Mouse (Mus musculus) heart, postnatal 0 days (tissue): ENCODE data around the gene Haus5. TPM values are rescaled to one million over a fixed set of nuclear protein-coding genes. Genes with fewer than 3 reads are reported as not detected.
A peak's percentile ranks its signal among the peaks of the same experiment; 100 is the strongest.

Source experiments
- ATAC-seq: fragments of 200-750 bp; cut with Nextera tagmentation; 2 replicates; pipeline ENCODE4 v1.8.0; 2017; ENCODE audit warnings: low read depth, moderate number of reproducible peaks, moderate library complexity; ENCODE audit not compliant: insufficient read depth
- DNase-seq: peaks from one replicate; pipeline ENCODE4 v3.0.0-alpha.2; 2016; ENCODE audit warnings: low spot score
- H3K27ac ChIP-seq: fragments of 300-500 bp; sonication (generic); 2 replicates; pipeline ENCODE4 v1.5.1; 2014; ENCODE audit warnings: low read depth, mild to moderate bottlenecking
- H3K27me3 ChIP-seq: fragments of 300-500 bp; sonication (generic); 2 replicates; pipeline ENCODE4 v1.6.1; 2014; ENCODE audit warnings: low read length, mixed read lengths; ENCODE audit not compliant: control insufficient read depth, insufficient read depth
- H3K36me3 ChIP-seq: fragments of 300-500 bp; sonication (generic); replicated peaks from 2 replicates; pipeline ENCODE4 v1.6.1; 2014; ENCODE audit warnings: low read length, mixed read lengths; ENCODE audit not compliant: control insufficient read depth, insufficient read depth
- H3K4me1 ChIP-seq: fragments of 300-500 bp; sonication (generic); 2 replicates; pipeline ENCODE4 v1.6.1; 2014; ENCODE audit warnings: antibody characterized with exemption; ENCODE audit not compliant: control insufficient read depth, insufficient read depth
- H3K4me2 ChIP-seq: fragments of 300-500 bp; sonication (generic); 2 replicates; pipeline ENCODE4 v1.6.1; 2014; ENCODE audit warnings: low read depth, mild to moderate bottlenecking, low read length, moderate library complexity
- H3K4me3 ChIP-seq: fragments of 300-500 bp; sonication (generic); 2 replicates; pipeline ENCODE4 v1.5.1; 2014; ENCODE audit warnings: low read depth, low read length
- H3K9ac ChIP-seq: fragments of 300-500 bp; sonication (generic); replicated peaks from 2 replicates; pipeline ENCODE4 v1.6.1; 2014; ENCODE audit warnings: low read depth, low read length, mixed read lengths
- H3K9me3 ChIP-seq: fragments of 300-500 bp; sonication (generic); replicated peaks from 2 replicates; pipeline ENCODE4 v1.6.1; 2016; ENCODE audit warnings: low read length; ENCODE audit not compliant: control insufficient read depth
- CTCF ChIP-seq: IDR thresholded peaks from 2 replicates; pipeline ENCODE4 v1.5.1; 2016; ENCODE audit warnings: antibody characterized with exemption, control low read depth, low read depth
- EP300 ChIP-seq: IDR thresholded peaks from 2 replicates; pipeline ENCODE4 v1.6.1; 2016; ENCODE audit warnings: antibody characterized with exemption, low read depth
- WGBS: fragments of 180-500 bp; shearing (Covaris S2); extraction: QIAGEN DNeasy Blood & Tissue Kit; methylation state at CpG from one replicate; pipeline ENCODE4 v1.1.7; 2014; 5-methylcytosine and 5-hydroxymethylcytosine counted together
- polyA plus RNA-seq: library from polyadenylated mRNA; unstranded; fragments of >200 nt; fragmentation: Nextera tagmentation; extraction: Ambion mirVana; gene quantifications from 2 replicates; pipeline ENCODE4 v1.2.1, GENCODE M21; 2015
- total RNA-seq: library from RNA; depleted of rRNA; stranded (reverse); fragments of >200 nt; gene quantifications from 2 replicates; pipeline ENCODE4 v1.2.3, GENCODE M21; 2014; ENCODE audit warnings: low replicate concordance

Gene Haus5
- total and polyA plus RNA-seq, 2 experiments from 2014 or later, result 9.5 to 19.8 TPM

DNA sequence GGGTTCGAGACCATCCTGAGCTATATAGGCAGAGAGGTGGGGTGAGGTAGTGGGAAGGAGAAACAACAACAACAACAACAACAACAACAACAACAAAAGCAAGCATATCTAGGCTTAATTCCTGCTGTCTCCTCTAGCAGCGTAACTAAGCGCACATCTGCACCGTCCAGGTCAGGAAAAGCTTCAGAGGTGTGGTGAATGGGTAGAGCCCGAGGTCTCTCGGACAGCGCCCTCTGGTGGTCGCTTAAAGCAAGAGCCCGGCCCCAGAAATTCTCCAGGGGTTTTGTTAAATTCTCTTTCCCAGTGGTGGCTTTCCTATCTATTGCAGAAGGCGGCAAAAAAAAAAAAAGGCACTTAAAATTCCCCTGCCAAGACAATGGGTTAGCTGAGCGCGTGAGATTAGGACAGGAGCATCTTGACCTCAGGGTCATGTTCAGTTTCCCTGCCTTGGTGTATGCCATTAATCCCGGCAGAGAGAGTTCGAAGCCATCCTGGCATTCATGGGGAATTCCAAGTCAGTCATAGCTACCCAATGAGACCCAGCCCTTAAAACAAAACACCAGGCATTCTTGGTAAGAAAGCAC, 51.2 kb downstream of the Haus5 start:
- ATAC-seq, result peak; percentile 33; the same call in 1 of the 2 replicates
- peaks cover 29% of the 10 kb centered on the region for H3K36me3 ChIP-seq
- peaks cover 8% of the 10 kb centered on the region; the same call in 1 of the 2 replicates for H3K4me1 ChIP-seq
- no peak overlapping the region for H3K4me2 ChIP-seq
- TF ChIP-seq CTCF (peak; percentile 59), EP300 (no peak)
- DNase-seq, result peak; percentile 40
- no peak overlapping the region for H3K4me3 ChIP-seq
- H3K27ac ChIP-seq, result no peak overlapping the region
- no peaks in the 10 kb centered on the region for H3K9me3 ChIP-seq
- no peaks in the 10 kb centered on the region for H3K27me3 ChIP-seq
- no peak overlapping the region for H3K9ac ChIP-seq
- WGBS, result 21% methylated on average over 14 of the region's 14 CpGs

DNA sequence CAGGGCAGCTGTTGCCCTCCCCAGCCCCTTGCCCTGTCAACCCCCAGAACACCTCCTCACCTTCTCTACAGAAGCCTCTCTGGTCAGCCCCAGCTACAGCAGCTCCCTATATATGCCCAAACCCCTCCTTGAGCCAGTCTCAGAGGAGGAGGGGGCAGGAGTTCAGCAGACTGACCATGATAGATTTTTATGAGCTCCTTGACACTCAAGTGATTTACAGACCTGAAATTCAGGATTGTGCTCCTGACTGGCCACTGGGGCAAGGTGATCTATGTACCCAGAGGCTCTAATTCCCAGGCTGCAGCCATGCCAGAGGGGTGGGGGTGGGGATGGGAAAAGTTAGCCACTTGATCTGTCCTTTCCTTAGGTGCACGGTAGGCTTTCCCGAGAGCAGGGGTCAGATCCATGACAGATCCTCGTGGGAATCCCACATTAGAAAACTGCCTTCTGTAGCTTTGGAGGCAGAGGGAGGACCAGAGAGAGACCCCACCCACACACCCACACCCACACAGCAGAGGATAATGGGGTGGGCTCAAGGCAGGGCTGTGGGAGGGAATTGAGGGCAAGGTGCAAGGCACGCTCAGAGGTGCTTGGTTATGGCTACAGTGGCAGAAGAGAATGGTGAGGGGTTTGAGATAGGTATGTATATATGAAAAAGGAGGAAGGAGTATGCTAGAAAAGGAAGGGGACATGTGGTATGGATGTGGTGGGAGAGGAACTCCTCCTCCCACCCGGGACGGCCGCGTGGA, 52.0 kb downstream of the Haus5 start, which contains the start of gene Upk1a:
Upk1a (minus strand) TSS at position 194 of the 749 bp plus-strand sequence.
- no peak within 1 kb of the TSS for H3K27ac ChIP-seq
- no peak within 1 kb of the TSS for H3K4me3 ChIP-seq
- H3K4me2 ChIP-seq, result no peak within 1 kb of the TSS
- TF ChIP-seq CTCF (no peak), EP300 (no peak)
- DNase-seq (no peak), ATAC-seq (no peak)
- no peaks in the 10 kb centered on the region for H3K9me3 ChIP-seq
- no peaks in the 10 kb centered on the region for H3K27me3 ChIP-seq
- peaks cover 21% of the 10 kb centered on the region for H3K36me3 ChIP-seq
- 78% methylated on average over 8 of the region's 8 CpGs for WGBS
- no peak within 1 kb of the TSS for H3K9ac ChIP-seq
- peaks cover 8% of the 10 kb centered on the region; the same call in 1 of the 2 replicates for H3K4me1 ChIP-seq

DNA sequence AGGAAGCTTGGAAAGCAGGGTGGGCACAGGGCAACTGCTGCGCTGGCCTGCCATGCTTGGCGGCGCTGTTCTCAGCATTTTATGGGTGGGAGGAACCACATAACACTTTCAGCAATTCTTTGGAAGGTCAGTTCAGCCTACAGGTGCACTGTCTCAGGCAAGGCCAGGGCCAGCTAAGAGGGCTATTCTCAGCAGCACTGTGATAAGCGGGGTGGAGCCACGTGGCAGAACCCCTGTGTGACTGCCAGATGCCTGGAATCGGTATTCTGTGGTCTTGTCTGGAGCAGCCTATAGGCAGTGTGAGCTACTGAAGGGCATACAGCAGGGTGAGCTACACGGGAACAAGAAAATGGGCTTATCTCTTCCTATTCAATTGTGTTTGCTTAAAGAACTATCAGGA, 54.8 kb downstream of the Haus5 start:
- Histone ChIP-seq H3K27ac (peak overlapping the region; percentile 71), H3K9me3 (no peaks in the 10 kb centered on the region), H3K4me1 (peaks cover 8% of the 10 kb centered on the region; the same call in 1 of the 2 replicates), H3K4me3 (no peak overlapping the region), H3K27me3 (no peaks in the 10 kb centered on the region), H3K4me2 (0 out of 2 replicates have a peak overlapping the region, but pooled peaks have one; percentile 11), H3K36me3 (no peaks in the 10 kb centered on the region), H3K9ac (0 out of 2 replicates have a peak overlapping the region, but pooled peaks have one; percentile 16)
- DNase-seq (peak; percentile 71), ATAC-seq (peak; percentile 91)
- WGBS, result 29% methylated on average over 7 of the region's 7 CpGs
- TF ChIP-seq EP300 (no peak), CTCF (no peak)

DNA sequence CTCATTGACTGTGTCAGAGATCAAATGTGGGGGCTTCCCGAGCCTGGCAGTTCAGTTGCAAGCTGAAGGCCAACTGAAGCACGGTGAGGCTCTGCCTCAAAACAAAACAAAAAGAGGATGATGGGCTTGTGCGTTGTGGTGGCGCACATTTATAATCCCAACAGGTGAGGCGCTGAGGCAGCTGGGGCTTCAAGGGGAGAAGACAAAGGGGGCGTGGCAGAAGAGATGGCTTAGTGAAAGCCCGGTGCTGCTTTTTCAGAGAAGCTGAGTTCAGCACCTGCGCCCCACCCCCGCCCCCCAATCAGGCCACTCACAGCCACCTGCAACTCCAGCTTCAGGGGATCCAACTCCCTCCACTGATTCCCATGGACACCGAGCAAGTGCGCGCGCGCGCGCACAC, 56.3 kb downstream of the Haus5 start:
- H3K9me3 ChIP-seq, result no peaks in the 10 kb centered on the region
- no peaks in the 10 kb centered on the region for H3K36me3 ChIP-seq
- WGBS, result 57% methylated on average over 16 of the region's 16 CpGs
- no peaks in the 10 kb centered on the region for H3K27me3 ChIP-seq
- no peak for TF ChIP-seq EP300
- no peak for TF ChIP-seq CTCF
- no peak for ATAC-seq
- peaks cover 8% of the 10 kb centered on the region; the same call in 1 of the 2 replicates for H3K4me1 ChIP-seq
- no peak overlapping the region for H3K4me2 ChIP-seq
- no peak overlapping the region for H3K4me3 ChIP-seq
- no peak overlapping the region for H3K9ac ChIP-seq
- DNase-seq, result no peak
- no peak overlapping the region for H3K27ac ChIP-seq

DNA sequence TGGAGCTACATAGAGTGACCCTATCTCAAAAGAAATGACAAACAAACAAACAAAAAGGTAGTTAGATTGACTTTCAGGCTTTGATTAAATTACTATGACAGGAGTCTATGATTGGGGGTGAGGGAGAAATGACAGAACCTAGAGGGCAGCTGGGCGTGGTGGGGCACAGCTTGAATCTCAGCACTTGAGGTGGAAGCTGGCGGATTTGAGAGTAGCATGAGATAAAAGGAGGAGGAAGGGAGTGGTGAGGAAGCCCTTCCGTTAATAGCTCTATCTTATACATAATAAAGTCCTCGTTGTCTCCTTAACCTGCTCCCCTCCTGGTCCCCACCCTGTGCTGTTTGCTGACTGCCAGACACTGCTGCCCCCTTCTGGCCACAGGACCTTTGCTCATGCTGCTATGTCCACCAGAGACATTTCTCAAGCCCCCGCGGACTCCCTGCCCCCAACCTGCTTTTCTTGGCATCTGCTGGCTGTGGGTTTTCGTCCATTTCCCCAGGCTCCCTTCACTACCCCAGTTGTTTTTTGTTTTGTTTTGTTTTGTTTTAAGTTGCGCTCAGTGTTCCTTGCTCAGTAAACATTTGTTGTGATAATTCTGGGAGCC, 57.0 kb downstream of the Haus5 start:
- Histone ChIP-seq H3K9me3 (no peaks in the 10 kb centered on the region), H3K4me2 (no peak overlapping the region), H3K9ac (no peak overlapping the region), H3K36me3 (no peaks in the 10 kb centered on the region), H3K27me3 (no peaks in the 10 kb centered on the region), H3K4me1 (peaks cover 8% of the 10 kb centered on the region; the same call in 1 of the 2 replicates), H3K27ac (no peak overlapping the region), H3K4me3 (no peak overlapping the region)
- 25% methylated on average over 8 of the region's 8 CpGs for WGBS
- peak; percentile 56 for ATAC-seq
- TF ChIP-seq CTCF, result peak; percentile 71
- TF ChIP-seq EP300, result no peak
- DNase-seq, result peak; percentile 60
